In genomic region chr6:133973205-133973838, GRCm38 (mm10) we compare ENCODE assay signal across 21 mouse cellular contexts.
"Had no signal": no experiment of that assay in that cellular context is flagged by ENCODE, and none has a peak within 500 bp of the region (broad histone marks: within the 10 kb centered on the region; RNA-seq: fewer than 3 reads in every experiment).

No protein-coding gene starts in this region.

- DNase-seq: liver, postnatal 0 days; lung, adult 2 months; lung, postnatal 14 days; lung, postnatal 36 days; retina, postnatal 1 day; right cerebral cortex, adult 18-20 months; right cerebral cortex, postnatal 25 days; right cerebral cortex, postnatal 4 days; spleen, adult 18-20 months; thymus, adult 18-20 months; thymus, postnatal 14 days; thymus, postnatal 36 days had no signal

- H3K9ac ChIP-seq: liver, postnatal 0 days; lung, embryonic 15.5 days; midbrain, embryonic 13.5 days; midbrain, embryonic 15.5 days; neural tube, embryonic 13.5 days; neural tube, embryonic 15.5 days had no signal

- H3K9me3 ChIP-seq: lung, embryonic 15.5 days; megakaryocyte, embryonic 14.5 days; midbrain, embryonic 13.5 days; midbrain, embryonic 15.5 days; neural tube, embryonic 13.5 days; neural tube, embryonic 15.5 days had no signal

- H3K36me3 ChIP-seq: lung, embryonic 15.5 days; midbrain, embryonic 13.5 days; midbrain, embryonic 15.5 days; neural tube, embryonic 13.5 days; neural tube, embryonic 15.5 days had no signal

- H3K4me3 ChIP-seq: lung, embryonic 15.5 days; megakaryocyte, embryonic 14.5 days; midbrain, embryonic 13.5 days; midbrain, embryonic 15.5 days; neural tube, embryonic 13.5 days; neural tube, embryonic 15.5 days had no signal

- H3K27me3 ChIP-seq: lung, embryonic 15.5 days; megakaryocyte, embryonic 14.5 days; midbrain, embryonic 13.5 days; midbrain, embryonic 15.5 days; neural tube, embryonic 13.5 days; neural tube, embryonic 15.5 days had no signal

- H3K4me1 ChIP-seq: lung, embryonic 15.5 days; midbrain, embryonic 13.5 days; midbrain, embryonic 15.5 days; neural tube, embryonic 15.5 days had no signal

- ATAC-seq: liver, postnatal 0 days; lung, postnatal 0 days; midbrain, embryonic 13.5 days; midbrain, embryonic 15.5 days had no signal

- H3K4me2 ChIP-seq: lung, embryonic 15.5 days; midbrain, embryonic 11.5 days; midbrain, embryonic 13.5 days; midbrain, embryonic 15.5 days; neural tube, embryonic 13.5 days; neural tube, embryonic 15.5 days had no signal

- H3K27ac ChIP-seq: lung, embryonic 15.5 days; macrophage; midbrain, embryonic 13.5 days; midbrain, embryonic 15.5 days; neural tube, embryonic 13.5 days; neural tube, embryonic 15.5 days had no signal
